Mouse (Mus musculus) thymus, adult 2 months (tissue): Measurements from ENCODE around the gene Ckap4.

Source experiments
- CTCF ChIP-seq: fragments of 200-500 bp; IDR thresholded peaks from 2 replicates; pipeline ENCODE4 v1.5.1; 2012; ENCODE audit warnings: mild to moderate bottlenecking, control low read depth, low read length, moderate library complexity, borderline replicate concordance; ENCODE audit not compliant: control insufficient read depth, poor library complexity, insufficient read depth; ENCODE audit errors: extremely low read depth
- POLR2A ChIP-seq: fragments of 200-500 bp; IDR thresholded peaks from 2 replicates; pipeline ENCODE4 v1.6.1; 2012; ENCODE audit warnings: mild to moderate bottlenecking, low read length, control low read depth, moderate library complexity; ENCODE audit not compliant: control insufficient read depth, poor library complexity, insufficient read depth; ENCODE audit errors: extremely low read depth

GRCm38 (mm10) chr10:84559986-84560385, 26.1 kb upstream of the Ckap4 start:
- TF ChIP-seq CTCF = no peak
- no peak for TF ChIP-seq POLR2A
